Mouse (Mus musculus): ENCODE results near the gene Rfc2. TPM values are rescaled to one million over a fixed set of nuclear protein-coding genes. Genes with fewer than 3 reads are reported as not detected.

Rfc2 gene
- total RNA-seq (2021) = 10 to 100 TPM; 42.6 to 45.0 TPM
- long read RNA-seq, experiment 1, full-length matches to known transcripts = 70 of 73 reads
- long read RNA-seq, experiment 1, partial matches to known transcripts = 0 of 73 reads
- long read RNA-seq, experiment 1, other reads (novel, unspliced or antisense) = 3 of 73 reads
- long read RNA-seq, experiment 2, full-length matches to known transcripts = 40 of 47 reads
- long read RNA-seq, experiment 2, partial matches to known transcripts = 0 of 47 reads
- long read RNA-seq, experiment 2, other reads (novel, unspliced or antisense) = 7 of 47 reads

- DNase-seq (ENCODE audit: low spot score in 2 of 2) = no peak
Measured at GRCm38 (mm10) chr5:134581146-134581545, at the start of gene Rfc2. TSS of gene Rfc2 (plus strand) at chr5:134581366.

GRCm38 (mm10) chr5:134531585-134531984 lies 49.6 kb upstream of the Rfc2 start:
- DNase-seq (ENCODE audit: low spot score in 2 of 2) = no peak

- DNase-seq (ENCODE audit: low spot score in 2 of 2) = no peak
Measured at GRCm38 (mm10) chr5:134532417-134532816, 48.7 kb upstream of the Rfc2 start.

GRCm38 (mm10) chr5:134536036-134536435 lies 45.1 kb upstream of the Rfc2 start:
- DNase-seq (ENCODE audit: low spot score in 2 of 2) = no peak

GRCm38 (mm10) chr5:134539891-134540290 lies 41.3 kb upstream of the Rfc2 start:
- DNase-seq (ENCODE audit: low spot score in 2 of 2) = peak in 1 of 2 experiments; percentile 68

GRCm38 (mm10) chr5:134540881-134541280 lies 40.3 kb upstream of the Rfc2 start:
- DNase-seq (ENCODE audit: low spot score in 2 of 2) = peak in 1 of 2 experiments; percentile 39

- peak in 1 of 2 experiments; percentile 44 for DNase-seq (ENCODE audit: low spot score in 2 of 2)
Measured at GRCm38 (mm10) chr5:134541640-134542039, 39.5 kb upstream of the Rfc2 start.

- DNase-seq (ENCODE audit: low spot score in 2 of 2) = no peak
Measured at GRCm38 (mm10) chr5:134544516-134545241, 36.5 kb upstream of the Rfc2 start.

- no peak for DNase-seq (ENCODE audit: low spot score in 2 of 2)
Measured at GRCm38 (mm10) chr5:134545242-134545629, 35.9 kb upstream of the Rfc2 start.

GRCm38 (mm10) chr5:134546790-134547189 lies 34.4 kb upstream of the Rfc2 start:
- DNase-seq (ENCODE audit: low spot score in 2 of 2) = no peak

- DNase-seq (ENCODE audit: low spot score in 2 of 2) = no peak
Measured at GRCm38 (mm10) chr5:134548306-134548705, 32.9 kb upstream of the Rfc2 start.

GRCm38 (mm10) chr5:134549640-134550168 lies 31.5 kb upstream of the Rfc2 start:
- DNase-seq (ENCODE audit: low spot score in 2 of 2) = no peak

- DNase-seq (ENCODE audit: low spot score in 2 of 2) = no peak
Measured at GRCm38 (mm10) chr5:134550836-134551232, 30.3 kb upstream of the Rfc2 start.

- peak in 1 of 2 experiments; percentile 45 for DNase-seq (ENCODE audit: low spot score in 2 of 2)
Measured at GRCm38 (mm10) chr5:134551233-134552109, 29.7 kb upstream of the Rfc2 start.

- DNase-seq (ENCODE audit: low spot score in 2 of 2) = peak; percentile 99 to 100
Measured at GRCm38 (mm10) chr5:134552110-134552972, 28.8 kb upstream of the Rfc2 start, which contains the start of gene Clip2. TSS of gene Clip2 (minus strand) at chr5:134552434.

- no peak for DNase-seq (ENCODE audit: low spot score in 2 of 2)
Measured at GRCm38 (mm10) chr5:134553951-134554546, 27.1 kb upstream of the Rfc2 start.

GRCm38 (mm10) chr5:134555463-134556164 lies 25.6 kb upstream of the Rfc2 start:
- peak in 1 of 2 experiments; percentile 67 for DNase-seq (ENCODE audit: low spot score in 2 of 2)

GRCm38 (mm10) chr5:134560071-134560449 lies 21.1 kb upstream of the Rfc2 start, which contains the start of gene Syna:
TSS of gene Syna (minus strand) at chr5:134560171.
- DNase-seq (ENCODE audit: low spot score in 2 of 2) = no peak
